Mouse (Mus musculus): Measurements from ENCODE around the gene Olfr792.

Gene Olfr792

GRCm38 (mm10) chr10:129538862-129539261 is at the start of gene Olfr792:
Gene Olfr792, plus strand, starts transcription at chr10:129539162.
- no peak for DNase-seq (ENCODE audit: low read depth, low spot score)

DNA sequence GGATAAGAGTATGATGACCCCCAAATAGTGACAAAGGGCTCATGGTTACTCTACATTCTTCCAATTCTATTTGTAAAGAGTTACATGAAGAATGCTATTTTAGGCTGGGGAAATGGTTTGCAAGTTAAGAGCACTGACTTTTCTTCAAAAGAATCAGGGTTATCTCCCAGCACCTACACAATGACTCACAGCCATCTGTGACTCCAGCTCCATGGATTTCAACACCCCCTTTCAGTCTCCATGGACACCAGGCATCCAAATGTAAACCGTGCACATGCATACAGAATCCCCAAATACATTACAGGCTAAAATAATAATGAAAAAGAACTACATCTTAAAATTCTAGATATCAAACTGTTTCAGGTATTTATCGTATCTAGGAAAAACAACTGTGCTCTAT is 48.9 kb upstream of the Olfr792 start:
- DNase-seq (ENCODE audit: low read depth, low spot score) = no peak

GRCm38 (mm10) chr10:129498192-129498591 is 40.8 kb upstream of the Olfr792 start, which contains the start of gene Olfr790:
Gene Olfr790, plus strand, starts transcription at chr10:129498492.
- DNase-seq (ENCODE audit: low read depth, low spot score) = no peak

DNA sequence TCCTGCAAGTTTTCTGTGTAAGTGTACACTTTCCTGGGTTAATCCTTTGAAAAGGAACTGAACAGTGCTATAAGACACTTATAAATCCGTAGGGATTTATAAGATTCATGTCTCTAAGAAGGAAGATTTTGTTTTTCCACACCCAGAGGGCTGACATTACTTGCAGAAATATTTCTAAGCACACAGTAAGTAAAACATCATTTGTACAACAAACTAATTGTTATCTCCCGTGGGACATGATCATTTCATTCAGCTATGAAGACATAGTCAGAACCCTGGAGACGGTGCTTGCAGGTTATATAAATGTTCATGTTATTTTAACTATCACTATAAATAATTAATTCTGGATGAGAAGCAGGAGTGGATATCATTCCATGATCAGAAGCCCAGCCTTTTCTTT is 17.5 kb upstream of the Olfr792 start, which contains the start of gene Olfr791:
Olfr791 (plus strand) TSS at position 301 of the 400 bp plus-strand sequence.
- DNase-seq (ENCODE audit: low read depth, low spot score) = no peak

- DNase-seq (ENCODE audit: low read depth, low spot score) = peak; percentile 5
Observed at GRCm38 (mm10) chr10:129549354-129549753, 10.4 kb downstream of the Olfr792 start.

- no peak for DNase-seq (ENCODE audit: low read depth, low spot score)
Observed at GRCm38 (mm10) chr10:129567355-129567754, 28.4 kb downstream of the Olfr792 start, which contains the start of gene Olfr794. Gene Olfr794, plus strand, starts transcription at chr10:129567655.

GRCm38 (mm10) chr10:129577066-129577465 is 38.1 kb downstream of the Olfr792 start:
- no peak for DNase-seq (ENCODE audit: low read depth, low spot score)

Measured in mesoderm, embryonic 11.5 days (tissue).